Mouse (Mus musculus): ENCODE measurements at regions not wholly inside any gene's neighbourhood (a gene's known extent, or its start where the extent isn't known, plus 50 kb on each side); places are given as distances from the start of the nearest gene placed in this dataset.

DNA sequence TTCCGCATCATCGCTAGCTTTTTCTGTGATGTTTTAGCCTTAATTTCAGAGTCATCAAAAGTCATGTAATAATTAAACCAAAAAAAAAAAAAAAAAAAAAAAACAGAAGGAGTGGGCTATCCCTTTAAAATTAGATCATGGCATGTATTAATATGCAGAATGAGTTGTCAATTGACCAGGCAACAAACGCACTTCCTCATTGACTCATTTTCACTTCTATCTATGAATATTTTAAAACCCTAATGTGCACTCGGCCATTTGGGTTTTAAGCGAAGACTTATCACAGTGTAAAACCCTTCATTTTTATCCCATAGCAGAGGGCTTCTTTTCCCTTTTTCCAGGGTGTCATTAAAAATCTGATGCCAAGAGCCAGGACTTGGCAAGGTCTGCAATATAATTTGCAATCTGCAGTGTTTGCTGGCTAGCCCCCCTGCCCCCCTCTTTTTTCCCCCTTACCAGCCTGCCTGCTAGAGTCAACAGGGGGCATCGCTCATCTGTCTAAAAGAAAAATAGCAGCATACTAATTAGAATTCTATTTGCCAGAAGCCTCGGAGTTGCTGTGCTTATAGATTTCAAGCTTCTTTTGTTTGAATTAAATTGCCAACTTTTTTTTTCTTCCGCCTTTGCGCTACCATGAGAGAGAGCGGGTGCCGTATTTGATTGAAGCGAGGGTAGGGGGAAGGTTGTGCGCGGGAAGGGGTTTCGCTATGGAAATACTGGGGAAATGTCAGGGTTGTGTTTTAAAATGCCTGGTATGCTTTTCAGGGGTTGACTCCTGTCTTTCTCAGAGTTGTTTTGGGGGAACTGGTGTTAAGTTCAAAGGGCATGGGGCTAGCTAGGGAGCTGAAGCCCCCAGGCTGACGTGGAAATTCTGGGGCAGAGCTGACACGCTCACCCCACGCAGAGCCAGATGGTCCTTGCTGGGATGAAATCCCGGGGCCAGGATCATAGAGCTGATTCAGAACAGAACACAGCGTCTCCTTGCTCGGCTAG lies 248.3 kb downstream of the Nr2f2 start:
- no peak for DNase-seq (ENCODE audit: low spot score)

DNA sequence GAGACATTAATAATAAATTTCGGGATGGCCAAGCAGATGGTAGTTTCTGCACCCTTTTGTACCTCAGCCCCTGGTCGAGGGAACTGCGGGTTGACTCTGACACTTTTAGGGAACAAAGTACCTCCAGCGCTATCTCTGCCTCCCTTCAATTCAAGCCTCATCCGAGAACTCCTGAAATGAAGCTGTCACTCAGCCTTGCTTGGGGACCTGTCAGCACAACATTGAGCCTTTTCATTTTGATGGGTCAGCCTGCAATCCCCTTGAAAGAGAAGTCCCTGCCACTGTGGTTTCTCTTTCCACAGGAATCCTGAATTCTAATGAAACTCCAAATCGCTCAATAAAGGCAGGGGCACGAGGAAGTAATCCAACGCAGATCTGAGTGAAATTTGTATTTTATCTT lies 257.5 kb downstream of the Nr2f2 start:
- no peak for DNase-seq (ENCODE audit: low spot score)

DNA sequence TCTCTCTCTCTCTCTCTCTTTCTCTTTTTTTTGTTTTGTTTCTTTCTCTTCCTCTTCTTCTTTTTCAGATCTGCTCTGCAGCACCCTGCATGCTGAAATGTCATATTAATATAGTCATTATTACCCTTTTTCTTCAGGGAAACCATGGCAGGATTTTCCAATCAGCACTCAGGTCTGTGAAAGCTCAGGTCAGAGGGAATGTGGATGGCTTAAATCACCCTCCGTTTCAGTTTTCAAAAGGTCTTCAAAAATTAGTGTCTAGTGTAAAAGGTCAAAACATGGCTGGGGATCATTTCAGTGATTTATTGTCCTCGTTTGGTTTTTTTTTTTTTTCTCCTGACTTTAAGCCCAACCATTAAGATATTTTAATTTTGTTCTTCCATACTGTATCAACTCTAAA lies 261.5 kb downstream of the Nr2f2 start:
- no peak for DNase-seq (ENCODE audit: low spot score)

DNA sequence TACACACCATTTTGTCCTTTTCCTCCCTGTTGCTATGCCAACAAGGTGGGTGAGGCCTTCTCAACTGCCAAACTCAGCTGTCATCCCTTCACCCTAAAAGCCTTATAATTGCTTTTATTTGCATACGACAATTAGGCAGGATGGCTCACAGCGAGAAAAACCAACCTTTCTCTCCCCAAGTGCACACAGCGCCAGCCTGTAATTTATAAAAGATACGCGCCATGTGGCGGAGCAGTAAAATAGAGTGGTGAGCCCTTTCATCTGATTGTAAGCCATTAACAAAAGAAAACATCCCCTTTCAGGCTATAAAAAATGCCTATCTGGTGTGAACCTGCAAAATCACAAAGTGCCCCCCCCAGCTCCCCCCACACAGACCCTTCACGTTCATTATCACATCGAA lies 262.0 kb downstream of the Nr2f2 start:
- DNase-seq (ENCODE audit: low spot score), result no peak

DNA sequence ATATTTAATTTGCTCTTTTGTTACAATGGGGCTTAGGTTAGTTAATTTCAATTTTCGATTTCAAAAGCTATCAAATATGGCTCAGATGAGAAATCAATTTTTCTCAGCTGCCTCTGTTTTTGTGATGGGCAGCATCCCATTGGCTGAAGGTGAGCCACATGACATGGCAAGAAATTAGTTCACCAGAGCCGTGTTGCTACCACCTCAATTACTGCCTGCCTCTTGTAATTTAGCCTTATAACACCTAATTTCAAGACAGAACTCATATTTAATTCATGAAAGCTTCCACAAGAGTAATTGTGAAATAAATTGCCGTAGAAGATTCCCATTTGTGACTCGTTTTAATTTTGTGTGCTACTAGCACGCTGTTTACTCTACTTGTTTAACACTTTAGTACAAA lies 262.9 kb downstream of the Nr2f2 start:
- no peak for DNase-seq (ENCODE audit: low spot score)

DNA sequence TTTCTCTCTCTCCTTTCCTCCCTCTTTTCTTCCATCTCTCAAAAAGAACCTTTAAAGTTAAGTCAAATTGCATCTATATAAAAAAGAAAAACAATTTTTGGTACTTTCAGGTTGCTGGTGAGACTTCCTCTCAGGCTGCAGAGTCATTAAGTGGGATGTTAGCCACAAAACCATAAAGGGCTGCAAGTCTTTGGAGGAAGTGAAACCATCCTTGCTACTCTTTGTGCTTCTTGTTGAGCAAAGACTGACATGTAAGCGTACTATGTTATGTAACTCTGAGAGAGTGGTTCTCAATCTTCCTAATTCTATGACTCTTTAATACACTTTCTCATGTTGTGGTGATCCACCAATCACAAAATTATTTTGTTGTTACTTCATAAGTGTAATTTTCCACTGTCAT lies 267.5 kb downstream of the Nr2f2 start:
- no peak for DNase-seq (ENCODE audit: low spot score)

DNA sequence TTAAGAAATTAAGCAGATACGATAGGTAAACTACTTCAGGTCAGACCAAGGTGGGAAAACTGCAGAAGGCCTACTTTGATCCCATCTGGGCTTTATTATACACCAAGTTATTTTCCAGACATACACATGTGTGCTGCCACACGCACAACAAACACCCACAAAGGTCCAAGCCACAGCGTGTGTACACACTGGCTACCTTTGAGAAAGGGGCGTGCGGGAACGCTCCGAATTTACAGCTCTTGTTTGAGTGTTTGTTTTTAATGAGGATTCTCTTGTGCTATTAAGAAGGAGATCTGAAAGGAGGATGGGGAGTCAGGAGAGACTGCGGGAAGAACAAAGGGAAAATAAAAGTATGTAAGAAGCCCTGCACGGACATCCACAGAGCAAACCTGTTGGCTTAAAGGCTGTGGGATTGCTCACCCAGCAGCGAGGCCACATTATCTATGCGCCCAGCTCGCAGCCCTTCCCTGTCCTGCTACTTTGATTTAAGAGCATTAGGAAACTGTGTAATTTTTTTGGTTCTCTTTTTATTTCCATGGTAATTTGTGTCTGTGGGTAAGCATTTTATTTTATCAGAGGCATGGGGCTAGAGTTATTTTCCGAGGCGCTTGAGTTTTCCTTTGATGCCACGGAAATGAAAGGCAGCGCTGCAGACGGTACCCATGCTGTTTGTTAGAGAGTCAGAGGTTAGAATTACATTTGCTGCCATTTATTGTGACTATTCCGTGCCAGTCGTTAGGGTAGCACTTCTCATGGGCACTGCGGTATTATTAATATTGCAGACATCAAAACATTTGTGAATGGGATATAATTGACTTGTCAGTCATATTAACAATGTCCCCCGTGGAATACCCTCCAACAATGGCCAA lies 272.4 kb downstream of the Nr2f2 start:
- no peak for DNase-seq (ENCODE audit: low spot score)

DNA sequence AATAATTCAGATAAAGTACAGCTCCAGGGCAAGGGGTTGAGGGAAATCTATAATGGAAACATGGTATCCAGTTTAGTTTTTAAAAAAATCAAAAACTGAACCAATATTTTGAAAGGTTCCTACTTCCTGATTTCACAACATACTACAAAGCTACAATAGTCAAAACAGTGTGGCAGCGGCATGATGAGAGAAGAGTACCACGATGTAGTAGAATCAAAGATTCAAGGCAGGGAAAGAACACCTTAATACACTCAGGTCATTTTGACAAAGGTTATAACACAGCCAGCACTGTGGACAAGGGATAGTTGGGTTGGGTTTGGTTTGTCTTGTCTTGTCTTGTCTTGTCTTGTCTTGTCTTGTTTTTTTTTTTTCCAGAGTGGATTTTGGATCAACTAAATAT lies 274.4 kb downstream of the Nr2f2 start:
- no peak for DNase-seq (ENCODE audit: low spot score)

DNA sequence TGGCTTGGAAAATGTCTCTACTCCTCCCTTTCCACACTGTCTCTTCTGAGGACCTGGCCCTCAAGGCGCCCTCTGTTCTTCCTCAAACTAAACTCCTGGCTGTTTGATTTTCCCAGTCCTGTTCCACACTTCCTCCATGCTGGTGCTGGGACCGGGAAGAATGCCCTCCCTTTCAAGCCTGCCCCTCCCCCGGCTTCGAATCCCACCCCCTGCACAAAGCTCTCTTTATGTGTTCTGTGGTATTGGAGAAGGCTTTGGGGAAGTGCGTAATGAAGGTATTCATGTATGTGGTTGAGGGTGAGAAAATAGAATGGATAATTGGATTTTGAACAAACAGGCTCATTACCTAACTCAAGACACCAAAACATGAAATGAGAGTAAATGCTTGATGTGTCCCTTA lies 277.4 kb downstream of the Nr2f2 start:
- no peak for DNase-seq (ENCODE audit: low spot score)

DNA sequence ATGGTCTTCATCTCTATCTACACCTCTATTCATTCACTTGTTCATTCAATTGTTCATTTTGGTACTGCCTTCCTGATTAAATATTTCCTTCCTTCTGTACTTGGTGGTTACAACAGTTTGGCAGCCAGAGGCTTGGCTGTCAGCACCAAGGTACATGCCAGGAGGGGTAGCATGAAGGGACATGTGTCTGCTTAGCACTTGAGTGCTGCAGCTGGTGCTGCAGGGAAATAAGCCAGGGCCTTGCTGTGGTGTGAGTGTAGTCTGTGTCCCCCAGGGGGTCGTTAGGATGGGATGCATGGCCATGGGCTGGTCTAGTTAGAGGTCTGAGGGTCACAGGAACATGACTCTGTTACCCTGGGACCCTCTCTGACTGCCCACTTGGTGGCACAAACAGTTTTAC lies 296.9 kb downstream of the Nr2f2 start:
- DNase-seq (ENCODE audit: low spot score), result no peak

DNA sequence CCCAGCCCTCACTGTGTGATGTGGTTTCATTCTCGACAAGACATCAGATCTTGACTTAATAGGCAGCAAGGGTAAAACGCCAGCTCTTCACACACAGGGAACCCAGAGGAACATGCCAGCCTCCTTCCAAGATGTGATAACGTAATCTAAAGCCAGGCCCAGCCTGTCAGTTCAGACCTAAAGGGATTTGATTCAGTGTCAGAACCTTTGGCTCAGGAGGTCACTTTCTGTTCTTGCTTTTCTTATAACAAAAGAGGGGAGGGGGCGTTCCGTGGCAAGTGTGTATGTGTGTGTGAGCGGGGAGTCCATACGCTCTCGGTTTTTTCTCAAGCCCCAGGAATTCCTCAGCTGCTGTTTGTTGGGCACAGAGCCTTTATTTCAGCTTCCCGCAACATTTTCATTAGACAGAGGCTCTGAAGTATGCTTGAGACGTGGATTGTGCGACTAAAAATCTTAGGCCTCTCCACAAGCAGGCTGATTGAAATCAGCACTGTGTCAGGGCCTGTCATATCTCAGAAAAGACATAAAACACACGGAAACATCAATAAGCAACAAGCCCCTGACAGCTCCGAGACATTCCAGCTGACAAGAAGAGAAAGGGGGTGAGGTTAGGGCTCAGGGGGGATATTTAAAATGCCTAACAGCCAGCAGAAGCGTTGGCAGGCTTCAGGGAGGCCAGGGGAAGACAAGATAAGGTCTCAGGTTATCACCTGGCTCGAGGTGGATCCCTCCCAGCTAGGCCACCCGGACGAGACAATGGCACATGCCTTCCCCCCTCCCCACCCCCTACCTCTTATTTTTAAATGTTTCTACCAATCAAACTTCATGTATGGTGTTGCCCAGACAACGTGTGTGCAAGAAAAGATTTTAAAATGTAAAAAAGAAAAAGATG lies 298.5 kb downstream of the Nr2f2 start:
- no peak for DNase-seq (ENCODE audit: low spot score)

DNA sequence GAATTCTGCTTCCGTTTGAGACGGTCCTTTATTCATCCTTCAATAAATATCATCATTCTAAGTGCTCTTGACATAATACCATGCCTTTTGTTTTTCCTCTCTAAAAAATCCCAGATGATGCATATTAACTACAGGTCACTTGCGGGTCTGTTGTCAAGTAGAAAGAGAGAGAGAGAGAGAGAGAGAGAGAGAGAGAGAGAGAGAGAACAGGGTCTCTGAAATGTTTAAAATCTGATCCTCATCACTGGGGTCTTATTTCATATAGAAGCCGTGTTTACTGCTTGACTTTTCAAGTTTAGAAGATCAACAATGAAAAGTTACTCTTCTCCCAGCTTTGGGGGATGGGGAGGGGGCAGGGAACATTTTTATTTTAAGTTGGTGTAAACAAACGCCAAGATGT lies 299.5 kb downstream of the Nr2f2 start:
- no peak for DNase-seq (ENCODE audit: low spot score)

DNA sequence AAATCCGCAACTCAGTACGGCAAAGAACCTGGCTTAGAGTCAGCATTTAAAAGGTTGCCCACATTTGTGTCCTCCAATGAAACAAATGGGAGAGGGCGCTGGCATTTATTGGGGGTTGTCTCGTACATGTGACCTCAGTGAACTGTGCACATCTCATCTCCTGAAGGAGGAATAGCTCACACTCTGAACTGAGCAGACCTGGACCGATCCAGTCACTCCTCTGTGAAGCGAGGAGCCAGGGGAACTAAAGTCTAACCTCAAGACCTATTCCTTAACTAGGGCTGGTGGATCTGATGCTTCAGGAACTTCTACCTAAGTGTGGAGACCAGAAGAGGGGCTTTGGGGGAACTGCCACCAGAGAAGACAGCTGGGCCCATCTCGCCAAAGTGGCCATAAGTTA lies 300.1 kb downstream of the Nr2f2 start:
- DNase-seq (ENCODE audit: low spot score), result no peak

DNA sequence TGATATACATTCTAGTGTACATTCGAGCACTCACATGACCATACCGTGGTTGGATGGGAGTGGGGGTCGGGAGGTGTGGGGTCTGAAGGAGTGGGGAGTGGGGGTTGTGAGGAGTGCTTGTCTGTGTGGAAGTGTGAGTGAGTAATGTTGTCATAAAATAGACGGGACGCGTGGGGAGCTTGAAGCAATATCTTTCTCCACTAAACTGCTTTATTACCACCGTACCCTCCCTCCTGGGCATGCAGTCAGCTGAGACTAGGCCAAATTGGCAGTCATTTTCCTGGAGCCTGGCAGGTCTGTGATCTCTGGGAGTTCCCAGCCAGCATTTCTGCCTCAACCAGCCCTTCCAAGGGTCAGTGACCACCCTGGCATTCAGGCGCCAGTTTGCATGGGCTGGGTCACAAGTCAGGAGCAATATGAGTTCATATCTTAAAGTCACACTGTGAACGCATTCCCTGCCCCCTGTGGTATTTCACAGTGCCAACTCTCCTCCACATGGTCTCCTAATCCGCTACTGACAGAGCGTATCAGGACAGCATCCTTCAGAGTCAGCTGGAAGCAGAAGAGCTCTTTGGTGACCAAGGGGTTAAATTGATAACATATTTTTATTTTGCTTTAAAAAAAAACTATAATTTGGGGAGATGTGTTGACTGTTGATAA lies 300.9 kb downstream of the Nr2f2 start:
- no peak for DNase-seq (ENCODE audit: low spot score)

DNA sequence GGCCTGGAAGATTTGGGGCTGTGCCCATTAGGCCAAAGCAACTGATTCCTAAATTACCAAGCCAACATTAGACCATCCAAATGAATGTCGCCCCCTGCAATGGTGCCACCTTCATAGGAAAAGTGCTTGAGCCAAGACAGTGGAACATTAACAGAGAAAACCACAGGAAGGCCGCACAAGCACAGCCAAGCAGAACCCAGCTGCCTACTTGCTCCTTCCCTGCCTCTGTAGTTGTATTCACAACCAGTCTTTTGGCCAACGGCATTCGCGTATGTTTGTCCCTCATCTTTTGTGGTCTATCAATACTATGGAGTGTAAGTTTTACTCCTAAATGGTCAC lies 319.2 kb downstream of the Nr2f2 start:
- DNase-seq (ENCODE audit: low spot score), result no peak

DNA sequence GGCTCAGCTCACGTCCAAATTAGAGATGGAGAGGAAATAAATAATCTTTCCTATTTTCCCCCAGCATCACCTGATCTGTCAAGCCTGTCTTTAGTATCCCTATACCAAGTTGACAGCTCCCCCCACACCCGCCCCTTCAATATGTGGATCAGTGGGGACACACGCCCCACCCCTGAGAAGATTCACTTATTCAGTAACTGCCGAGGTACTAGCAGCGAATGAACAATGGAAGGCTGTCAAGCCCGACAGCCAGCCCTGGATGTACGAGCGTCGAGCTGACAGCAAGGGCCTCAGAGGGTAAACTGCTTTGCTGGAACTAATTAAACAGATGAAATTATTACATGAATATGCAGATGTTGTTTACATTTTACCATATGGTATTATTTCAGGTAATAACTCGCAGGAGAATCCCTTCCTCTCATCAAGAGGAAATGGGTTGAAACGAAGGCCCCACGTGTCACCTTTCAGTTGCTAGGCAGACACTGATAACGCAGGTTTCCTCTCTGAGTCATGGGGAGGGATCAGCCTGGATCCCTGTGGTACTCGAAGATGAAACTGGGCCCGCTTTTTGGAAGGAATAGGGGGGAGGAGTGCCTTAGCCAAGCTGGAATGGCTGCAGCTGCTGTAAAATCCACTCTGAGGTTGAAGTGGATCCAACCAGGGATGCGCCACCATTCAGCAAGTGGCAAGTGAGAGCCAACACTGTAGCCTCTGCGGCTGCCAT lies 319.7 kb downstream of the Nr2f2 start:
- no peak for DNase-seq (ENCODE audit: low spot score)

DNA sequence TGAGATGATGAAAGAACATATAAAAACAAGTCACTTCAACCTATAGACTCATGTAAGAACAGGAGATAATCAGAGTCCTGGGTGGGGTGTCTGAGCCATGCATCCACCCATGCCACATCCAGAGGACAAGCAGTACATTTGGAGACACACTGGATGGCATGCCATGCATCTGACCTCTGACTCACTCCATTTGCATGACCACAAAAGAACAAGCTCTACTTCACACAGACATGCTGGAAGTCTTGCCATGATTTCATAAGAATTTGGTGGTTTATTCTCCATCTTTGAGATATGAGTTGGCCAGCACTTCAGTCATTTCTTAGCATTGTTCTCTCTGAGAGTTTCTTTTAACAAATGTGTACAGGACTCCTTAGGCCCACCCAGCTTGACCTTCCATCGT lies 329.5 kb downstream of the Nr2f2 start:
- no peak for DNase-seq (ENCODE audit: low spot score)

DNA sequence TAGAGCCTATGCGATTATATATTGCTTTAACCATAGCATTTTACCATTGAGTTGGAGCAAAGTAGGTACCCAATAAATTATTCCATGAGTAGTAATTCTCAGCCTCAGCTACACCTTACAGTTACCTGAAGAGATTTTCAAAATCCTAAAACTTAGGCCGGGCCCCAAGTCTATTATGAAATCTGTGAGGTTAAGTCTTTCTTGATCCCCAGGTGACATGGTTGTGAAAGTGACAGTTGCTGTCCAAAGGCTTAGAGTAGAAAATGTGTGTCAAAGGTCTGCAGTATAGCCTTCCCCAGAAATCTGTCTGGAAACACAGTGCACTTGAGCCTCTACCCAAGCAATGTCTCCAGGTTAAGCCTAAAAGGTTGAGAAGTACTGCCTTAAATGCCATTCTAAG lies 333.7 kb downstream of the Nr2f2 start:
- DNase-seq (ENCODE audit: low spot score), result no peak

DNA sequence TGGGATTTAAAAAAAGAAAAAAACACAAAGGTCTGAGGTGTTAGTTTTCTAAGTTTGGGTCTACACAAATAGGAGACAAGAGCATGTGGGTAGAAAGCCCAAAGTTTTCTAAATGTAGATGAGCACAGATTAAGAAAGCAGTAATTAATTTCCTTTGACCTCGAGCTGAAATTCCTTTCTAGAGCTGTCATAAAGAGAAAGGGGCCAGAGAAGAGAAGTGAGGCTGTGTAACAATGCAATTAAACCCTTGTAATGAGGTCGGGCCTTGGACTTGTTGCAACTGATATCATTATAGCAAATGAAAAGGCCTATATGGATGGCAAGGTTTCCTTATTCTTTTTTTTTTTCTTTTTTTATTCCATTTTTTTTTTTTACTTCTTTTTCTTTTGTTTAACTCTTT lies 337.2 kb downstream of the Nr2f2 start:
- no peak for DNase-seq (ENCODE audit: low spot score)

DNA sequence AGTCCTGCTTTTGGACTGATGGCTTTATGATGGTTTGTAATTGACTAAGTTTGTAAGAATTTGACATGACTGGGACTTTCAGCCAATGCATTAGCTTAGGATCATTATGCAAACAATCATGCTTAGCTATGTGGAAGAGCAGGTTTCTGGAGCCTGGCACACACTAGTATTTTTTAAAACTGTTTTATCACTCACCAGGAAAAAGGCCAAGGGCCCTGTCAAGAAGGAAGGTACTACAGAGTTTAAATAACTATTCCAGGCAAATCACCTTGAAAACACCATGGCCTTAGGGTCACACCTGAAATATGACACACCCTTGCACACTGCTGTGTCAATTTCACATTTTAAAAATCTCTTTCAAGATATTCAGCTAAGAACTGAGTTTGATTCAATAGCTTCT lies 341.0 kb downstream of the Nr2f2 start:
- DNase-seq (ENCODE audit: low spot score), result no peak

DNA sequence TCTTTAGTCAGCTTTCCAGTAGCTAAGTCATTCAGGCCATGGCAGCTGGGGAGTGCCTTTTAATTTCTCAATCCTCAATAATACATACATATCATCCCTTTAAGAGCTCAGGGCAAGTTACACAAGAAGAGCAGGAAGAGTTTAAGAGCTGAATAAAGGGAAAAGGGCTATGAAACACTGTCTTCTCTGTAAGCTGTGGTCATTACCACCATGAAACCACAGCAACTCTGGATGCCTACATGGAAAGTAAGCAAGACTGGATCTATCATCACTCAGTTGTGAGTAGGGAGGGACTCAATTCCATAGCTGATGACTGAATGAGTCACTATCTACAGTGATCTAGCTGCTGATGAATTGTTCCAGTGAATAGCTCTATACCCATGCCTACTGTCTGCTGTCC lies 349.9 kb downstream of the Nr2f2 start:
- no peak for DNase-seq (ENCODE audit: low spot score)
